Mouse (Mus musculus) testis, postnatal 10 days (tissue): Measurements from ENCODE around the gene Pip5kl1.
A peak's percentile ranks its signal among the peaks of the same experiment; 100 is the strongest.

Experiments
- DNase-seq: peaks from one replicate; pipeline ENCODE4 v3.0.0; 2021; ENCODE audit warnings: low spot score

Pip5kl1 gene

GRCm38 (mm10) chr2:32547964-32548739 is 26.4 kb upstream of the Pip5kl1 start:
- no peak for DNase-seq

GRCm38 (mm10) chr2:32549171-32549570 is 25.4 kb upstream of the Pip5kl1 start:
- no peak for DNase-seq

GRCm38 (mm10) chr2:32549764-32550163 is 24.8 kb upstream of the Pip5kl1 start:
- DNase-seq: peak; percentile 81

- no peak for DNase-seq
These were observed 23.4 kb upstream of the Pip5kl1 start for GRCm38 (mm10) chr2:32551236-32551635.

GRCm38 (mm10) chr2:32553592-32554148 is 20.9 kb upstream of the Pip5kl1 start:
- DNase-seq: no peak

- DNase-seq: no peak
These were observed 19.1 kb upstream of the Pip5kl1 start for GRCm38 (mm10) chr2:32555484-32555883.

- DNase-seq: no peak
These were observed 18.6 kb upstream of the Pip5kl1 start for GRCm38 (mm10) chr2:32556019-32556418.

- DNase-seq: no peak
These were observed 15.0 kb upstream of the Pip5kl1 start for GRCm38 (mm10) chr2:32559570-32559969.

GRCm38 (mm10) chr2:32566536-32567063 is 8.0 kb upstream of the Pip5kl1 start:
- DNase-seq: peak; percentile 74

GRCm38 (mm10) chr2:32568149-32568548 is 6.4 kb upstream of the Pip5kl1 start:
- peak; percentile 69 for DNase-seq

GRCm38 (mm10) chr2:32568941-32569340 is 5.7 kb upstream of the Pip5kl1 start:
- DNase-seq: no peak

GRCm38 (mm10) chr2:32570698-32571494 is 3.7 kb upstream of the Pip5kl1 start, which contains the start of gene Dpm2:
Gene Dpm2, plus strand, starts transcription at chr2:32570858.
- peak; percentile 90 for DNase-seq

GRCm38 (mm10) chr2:32572196-32572595 is 2.4 kb upstream of the Pip5kl1 start:
- no peak for DNase-seq

GRCm38 (mm10) chr2:32574901-32575585 is 446 bp downstream of the Pip5kl1 start:
- no peak for DNase-seq

GRCm38 (mm10) chr2:32575586-32576160 is 1.1 kb downstream of the Pip5kl1 start, which contains the start of gene 9430097D07Rik:
Gene 9430097D07Rik, minus strand, starts transcription at chr2:32575684.
- no peak for DNase-seq

- DNase-seq: no peak
These were observed 1.9 kb downstream of the Pip5kl1 start for GRCm38 (mm10) chr2:32576532-32576931.

GRCm38 (mm10) chr2:32578146-32579046 is 3.8 kb downstream of the Pip5kl1 start:
- DNase-seq: peak; percentile 71

- no peak for DNase-seq
These were observed 7.0 kb downstream of the Pip5kl1 start for GRCm38 (mm10) chr2:32581450-32582095.

- DNase-seq: peak; percentile 79
These were observed 8.5 kb downstream of the Pip5kl1 start for GRCm38 (mm10) chr2:32582830-32583799.
